Comparison of ENCODE assay signal across 8 mouse cellular contexts in the genomic region with DNA sequence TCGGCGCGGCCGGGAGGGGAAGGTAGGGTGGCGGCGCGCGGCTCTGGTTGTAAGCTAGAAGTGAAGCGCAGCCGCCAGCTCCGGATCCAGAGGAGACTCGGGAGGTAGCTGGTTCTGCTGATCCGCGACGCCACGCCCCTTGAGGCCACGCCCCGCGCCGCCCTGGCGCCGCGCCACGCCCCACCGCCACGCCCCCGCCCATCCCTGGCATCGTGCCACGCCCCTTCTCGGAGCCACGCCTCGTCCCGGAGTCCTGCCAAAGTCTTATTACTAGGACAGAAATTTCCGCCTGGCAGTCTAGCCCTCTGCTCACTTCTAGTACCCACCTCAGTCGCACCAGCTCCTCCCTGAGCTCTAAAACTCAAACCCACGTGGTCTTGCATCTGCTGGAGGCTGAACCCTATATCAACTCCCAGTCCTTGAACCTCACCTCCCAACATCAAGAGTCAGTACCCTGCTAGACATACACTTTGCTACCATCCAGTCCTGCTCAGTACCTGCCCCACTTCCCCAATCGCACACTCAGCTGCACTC. TPM values are rescaled to one million over a fixed set of nuclear protein-coding genes. Genes with fewer than 3 reads are reported as not detected.
DNase-seq lines count a peak whose midpoint lies in the region; ATAC-seq and TF ChIP-seq lines count a peak whose summit lies in the region.

A gene (minus strand): TSS at position 134 of the 534 bp plus-strand sequence.

- no peaks in the 10 kb centered on the region for H3K79me2 ChIP-seq in heart, adult 2 months (replicated peaks; ENCODE audit: control insufficient read depth, insufficient read depth, low read length)
- no peaks in the 10 kb centered on the region for H3K79me2 ChIP-seq in liver, adult 2 months (ENCODE audit: control insufficient read depth, insufficient read depth, low read length)

- peak within 1 kb of the TSS; percentile 90 for H3K4me2 ChIP-seq in embryonic facial prominence, embryonic 12.5 days (replicated peaks)

- peak within 1 kb of the TSS; percentile 64 for H3K4me3 ChIP-seq in embryonic facial prominence, embryonic 12.5 days
- peak within 1 kb of the TSS; percentile 58 for H3K4me3 ChIP-seq in heart, adult 2 months
- peak within 1 kb of the TSS; percentile 54 for H3K4me3 ChIP-seq in liver, adult 2 months (ENCODE audit: insufficient read depth, low read depth, low read length)

- no peaks in the 10 kb centered on the region for H3K36me3 ChIP-seq in embryonic facial prominence, embryonic 12.5 days
- H3K36me3 ChIP-seq in heart, adult 2 months (ENCODE audit: control insufficient read depth, insufficient read depth, low read length), result no peaks in the 10 kb centered on the region
- H3K36me3 ChIP-seq in liver, adult 2 months (ENCODE audit: control insufficient read depth, insufficient read depth, low read length), result no peaks in the 10 kb centered on the region

- WGBS in embryonic facial prominence, embryonic 12.5 days, result under 1% methylated on average over 28 of the region's 37 CpGs
- 1% methylated on average over 37 of the region's 37 CpGs for WGBS in heart, adult 2 months
- 2% methylated on average over 29 of the region's 37 CpGs for WGBS in liver, adult 2 months

- ATAC-seq in embryonic facial prominence, embryonic 12.5 days (ENCODE audit: insufficient number of reproducible peaks, insufficient read depth, low FRiP score, low TSS enrichment), result peak; percentile 59; the same call in 1 of the 2 replicates
- peak; percentile 41 for ATAC-seq in monocyte, adult 5-6 weeks (replicated peaks; ENCODE audit: insufficient number of reproducible peaks, low FRiP score, low TSS enrichment, poor library complexity, severe bottlenecking)

- H3K9me3 ChIP-seq in embryonic facial prominence, embryonic 12.5 days, result no peaks in the 10 kb centered on the region

- peak within 1 kb of the TSS; percentile 63; the same call in 1 of the 2 replicates for H3K27ac ChIP-seq in embryonic facial prominence, embryonic 12.5 days
- peak within 1 kb of the TSS; percentile 88 for H3K27ac ChIP-seq in heart, adult 2 months
- no peak within 1 kb of the TSS for H3K27ac ChIP-seq in liver, adult 2 months (replicated peaks; ENCODE audit: insufficient read depth, low read depth, low read length)

- peaks cover 14% of the 10 kb centered on the region for H3K27me3 ChIP-seq in embryonic facial prominence, embryonic 12.5 days
- H3K27me3 ChIP-seq in heart, adult 2 months (ENCODE audit: control insufficient read depth, insufficient read depth, low read length), result no peaks in the 10 kb centered on the region
- no peaks in the 10 kb centered on the region for H3K27me3 ChIP-seq in liver, adult 2 months (ENCODE audit: control insufficient read depth, insufficient read depth, low read length)

- DNase-seq in 3134 (ENCODE audit: extremely low read depth, insufficient read length, low spot score), result peak; percentile 92
- peak; percentile 99 for DNase-seq in adrenal gland, postnatal 10 days
- DNase-seq in heart, adult 2 months, result peak; percentile 92 to 94
- DNase-seq in kidney, adult 8-10 months, result peak; percentile 84 to 91
- peak; percentile 53 for DNase-seq in liver, adult 2 months (ENCODE audit: extremely low read depth, low read depth, low spot score)
- DNase-seq in spleen, postnatal 36 days (ENCODE audit: low spot score in 2 of 2), result peak; percentile 84 to 87

- TF ChIP-seq EP300 in heart, adult 2 months (IDR thresholded peaks at IDR 0.05; ENCODE audit: insufficient read depth, low read depth, low read length), result peak; percentile 60; the same call in 1 of the 2 replicates

- TF ChIP-seq CTCF in heart, adult 2 months (IDR thresholded peaks at IDR 0.05), result no peak
- no peak for TF ChIP-seq CTCF in liver, adult 2 months (IDR thresholded peaks at IDR 0.05; ENCODE audit: low read depth, low read length)

- peaks cover 27% of the 10 kb centered on the region for H3K4me1 ChIP-seq in embryonic facial prominence, embryonic 12.5 days
- H3K4me1 ChIP-seq in heart, adult 2 months (ENCODE audit: control insufficient read depth, insufficient read depth, low read length), result peaks cover 11% of the 10 kb centered on the region
- H3K4me1 ChIP-seq in liver, adult 2 months (ENCODE audit: control insufficient read depth, insufficient read depth, low read length), result no peaks in the 10 kb centered on the region; the same call in none of the 2 replicates

- intact Hi-C loops in heart, adult 2 months (cut with DNase I), result no loop called here

- TF ChIP-seq POLR2A in heart, adult 2 months (IDR thresholded peaks at IDR 0.05; ENCODE audit: insufficient read depth, low read depth, low read length), result peak; percentile 76
- TF ChIP-seq POLR2A in liver, adult 2 months (IDR thresholded peaks at IDR 0.05; ENCODE audit: extremely low read depth, insufficient read depth, low read length), result no peak

- H3K9ac ChIP-seq in embryonic facial prominence, embryonic 12.5 days, result peak within 1 kb of the TSS; percentile 65
- peak within 1 kb of the TSS; percentile 66 for H3K9ac ChIP-seq in heart, adult 2 months (ENCODE audit: low read depth, low read length)
- peak within 1 kb of the TSS; percentile 56 for H3K9ac ChIP-seq in liver, adult 2 months (ENCODE audit: low read depth, low read length)

RNA-seq across cellular contexts. Expression of the gene that starts here (rescaled TPM):
- 10 to 100 TPM; 26.3 to 26.7 TPM for total RNA-seq in adrenal gland, postnatal 10 days (2021)
- 23.0 and 25.1 TPM in 2 replicates for polyA plus RNA-seq in embryonic facial prominence, embryonic 12.5 days (2016; fragmentation: Nextera tagmentation; extraction: Ambion mirVana)
- 10 to 100 TPM; 13.7 to 14.8 TPM for total RNA-seq in heart, adult 2 months (2021)
- 23.0 and 36.2 TPM in 2 replicates for polyA plus RNA-seq in heart, adult 2 months (2012; rRNA removed)
- total RNA-seq in liver, adult 2 months (2014; rRNA removed), result 0.83 and 1.5 TPM in 2 replicates
- polyA plus RNA-seq in liver, adult 2 months (2012; rRNA removed), result 1.4 and 1.5 TPM in 2 replicates
- total RNA-seq in monocyte, adult 5-6 weeks (2017), result 0.97 to 4.5 TPM (median 1.2 TPM) in 3 replicates
